Mouse (Mus musculus) CH12.LX (cell line): ENCODE results near the gene Zscan10. TPM values are rescaled to one million over a fixed set of nuclear protein-coding genes. Genes with fewer than 3 reads are reported as not detected.

Source experiments
- DNase-seq: peaks from one replicate; pipeline ENCODE4 v3.0.0-alpha.2; 2013; ENCODE audit errors: extremely low read depth
- H3K27ac ChIP-seq: 2 replicates; pipeline ENCODE4 v1.5.1; 2012; ENCODE audit warnings: low read depth, mild to moderate bottlenecking, control low read depth, moderate library complexity; ENCODE audit not compliant: insufficient read depth
- H3K27me3 ChIP-seq: replicated peaks from 2 replicates; pipeline ENCODE3; 2012; ENCODE audit warnings: inconsistent platforms
- H3K36me3 ChIP-seq, 2 experiments: replicated peaks in 1 of 2; 2 replicates each; pipeline versions ENCODE3 to v1.6.1; 2012; ENCODE audit warnings: inconsistent platforms in 1 of 2, low read length in 1 of 2, mild to moderate bottlenecking in 1 of 2, mixed read lengths in 1 of 2, moderate library complexity in 1 of 2; ENCODE audit not compliant: control insufficient read depth in 1 of 2, insufficient read depth in 1 of 2
- H3K4me1 ChIP-seq, 2 experiments: 2 replicates each; pipeline ENCODE4 v1.6.1; 2012; ENCODE audit warnings: inconsistent platforms in 1 of 2, moderate library complexity in 1 of 2; ENCODE audit not compliant: insufficient read depth in 2 of 2, control insufficient read depth in 1 of 2
- H3K4me2 ChIP-seq: 2 replicates; pipeline ENCODE4 v1.6.1; 2012; ENCODE audit warnings: low read depth, mild to moderate bottlenecking, control low read depth; ENCODE audit not compliant: poor library complexity, insufficient read depth, severe bottlenecking
- H3K4me3 ChIP-seq, 3 experiments: fragments of 150-350 bp in 1 of 3; sonication (generic) in 1 of 3; replicated peaks in 1 of 3; 2 replicates each; pipeline versions ENCODE3 to v1.5.1; 2011 to 2012; ENCODE audit warnings: low read depth in 2 of 3, low read length in 2 of 3, mild to moderate bottlenecking in 2 of 3, moderate library complexity in 2 of 3, control low read depth in 1 of 3, improper control_type of control experiment in 1 of 3, inconsistent platforms in 1 of 3, mixed read lengths in 1 of 3; ENCODE audit not compliant: poor library complexity in 1 of 3
- H3K79me2 ChIP-seq: replicated peaks from 2 replicates; pipeline ENCODE4 v1.6.1; 2012; ENCODE audit warnings: mild to moderate bottlenecking, moderate library complexity; ENCODE audit not compliant: control insufficient read depth, poor library complexity, insufficient read depth, severe bottlenecking; ENCODE audit errors: extremely low read depth
- H3K9ac ChIP-seq: 2 replicates; pipeline ENCODE4 v1.6.1; 2012; ENCODE audit warnings: low read depth, mild to moderate bottlenecking, control low read depth, moderate library complexity; ENCODE audit not compliant: insufficient read depth
- H3K9me3 ChIP-seq: replicated peaks from 2 replicates; pipeline ENCODE3; 2012; ENCODE audit warnings: low read length, inconsistent platforms, mixed read lengths
- BHLHE40 ChIP-seq: IDR thresholded peaks from 2 replicates; pipeline ENCODE4 v1.6.1; 2011; ENCODE audit warnings: mild to moderate bottlenecking, low read depth, low read length, improper control_type of control experiment
- CHD1 ChIP-seq: IDR thresholded peaks from 2 replicates; pipeline ENCODE4 v1.6.1; 2012; ENCODE audit warnings: low read depth, low read length, improper control_type of control experiment, inconsistent platforms
- CTCF ChIP-seq, 2 experiments: IDR thresholded peaks in 1 of 2; conservative IDR thresholded peaks in 1 of 2; 2 replicates each; pipeline ENCODE4 v1.5.1; 2011 to 2012; ENCODE audit warnings: low read depth in 2 of 2, low read length in 2 of 2, improper control_type of control experiment in 1 of 2, inconsistent platforms in 1 of 2, mild to moderate bottlenecking in 1 of 2, moderate library complexity in 1 of 2
- E2F4 ChIP-seq: IDR thresholded peaks from 2 replicates; pipeline ENCODE4 v1.6.1; 2011; ENCODE audit warnings: low read depth, low read length, improper control_type of control experiment; ENCODE audit not compliant: insufficient replicate concordance
- ELF1 ChIP-seq: IDR thresholded peaks from 2 replicates; pipeline ENCODE4 v1.6.1; 2014; ENCODE audit warnings: low read depth, mild to moderate bottlenecking, inconsistent platforms, low read length, improper control_type of control experiment
- EP300 ChIP-seq: IDR thresholded peaks from 2 replicates; pipeline ENCODE4 v1.6.1; 2011; ENCODE audit warnings: low read length, improper control_type of control experiment
- ETS1 ChIP-seq: conservative IDR thresholded peaks from 2 replicates; pipeline ENCODE4 v1.6.1; 2012; ENCODE audit warnings: low read depth, mild to moderate bottlenecking, inconsistent platforms, low read length, improper control_type of control experiment, moderate library complexity
- GABPA ChIP-seq: IDR thresholded peaks from 2 replicates; pipeline ENCODE4 v1.6.1; 2012; ENCODE audit warnings: low read depth, low read length, improper control_type of control experiment, inconsistent platforms; ENCODE audit not compliant: insufficient replicate concordance
- HCFC1 ChIP-seq: IDR thresholded peaks from 2 replicates; pipeline ENCODE4 v1.6.1; 2012; ENCODE audit warnings: low read depth, mild to moderate bottlenecking, inconsistent platforms, low read length, improper control_type of control experiment
- IRF4 ChIP-seq: IDR thresholded peaks from 2 replicates; pipeline ENCODE4 v1.6.1; 2014; ENCODE audit warnings: low read depth, mild to moderate bottlenecking, inconsistent platforms, low read length, improper control_type of control experiment
- KAT2A ChIP-seq: IDR thresholded peaks from 2 replicates; pipeline ENCODE4 v1.6.1; 2012; ENCODE audit warnings: low read length, improper control_type of control experiment, inconsistent platforms; ENCODE audit not compliant: insufficient replicate concordance
- MAX ChIP-seq: IDR thresholded peaks from 2 replicates; pipeline ENCODE4 v1.6.1; 2011; ENCODE audit warnings: low read length, improper control_type of control experiment
- MAZ ChIP-seq: IDR thresholded peaks from 2 replicates; pipeline ENCODE4 v1.6.1; 2012; ENCODE audit warnings: low read depth, mild to moderate bottlenecking, inconsistent platforms, low read length, improper control_type of control experiment, moderate library complexity
- MEF2A ChIP-seq: IDR thresholded peaks from 2 replicates; pipeline ENCODE4 v1.6.1; 2014; ENCODE audit warnings: low read depth, mild to moderate bottlenecking, inconsistent platforms, low read length, improper control_type of control experiment, borderline replicate concordance
- MXI1 ChIP-seq: IDR thresholded peaks from 2 replicates; pipeline ENCODE4 v1.6.1; 2011; ENCODE audit warnings: mild to moderate bottlenecking, low read depth, low read length, improper control_type of control experiment
- MYC ChIP-seq: IDR thresholded peaks from 2 replicates; pipeline ENCODE4 v1.6.1; 2011; ENCODE audit warnings: low read depth, mild to moderate bottlenecking, improper control_type of control experiment, low read length
- NELFE ChIP-seq: IDR thresholded peaks from 2 replicates; pipeline ENCODE4 v1.6.1; 2011; ENCODE audit warnings: low read depth, low read length, improper control_type of control experiment
- NRF1 ChIP-seq: IDR thresholded peaks from 2 replicates; pipeline ENCODE4 v1.6.1; 2014; ENCODE audit warnings: low read depth, mild to moderate bottlenecking, inconsistent platforms, low read length, improper control_type of control experiment, moderate library complexity
- POLR2AphosphoS2 ChIP-seq: IDR thresholded peaks from 2 replicates; pipeline ENCODE4 v1.6.1; 2011; ENCODE audit warnings: low read depth, low read length, improper control_type of control experiment
- RAD21 ChIP-seq: IDR thresholded peaks from 2 replicates; pipeline ENCODE4 v1.6.1; 2011; ENCODE audit warnings: low read depth, mild to moderate bottlenecking, low read length, improper control_type of control experiment, moderate library complexity
- SIN3A ChIP-seq: IDR thresholded peaks from 2 replicates; pipeline ENCODE4 v1.6.1; 2012; ENCODE audit warnings: low read length, improper control_type of control experiment, inconsistent platforms
- SMC3 ChIP-seq: IDR thresholded peaks from 2 replicates; pipeline ENCODE4 v1.6.1; 2011; ENCODE audit warnings: low read depth, low read length, improper control_type of control experiment
- TBP ChIP-seq: conservative IDR thresholded peaks from 2 replicates; pipeline ENCODE4 v1.6.1; 2011; ENCODE audit warnings: low read depth, low read length, improper control_type of control experiment
- TCF12 ChIP-seq: IDR thresholded peaks from 2 replicates; pipeline ENCODE4 v1.6.1; 2014; ENCODE audit warnings: low read depth, mild to moderate bottlenecking, inconsistent platforms, low read length, improper control_type of control experiment
- UBTF ChIP-seq: IDR thresholded peaks from 2 replicates; pipeline ENCODE4 v1.6.1; 2012; ENCODE audit warnings: low read depth, mild to moderate bottlenecking, inconsistent platforms, low read length, improper control_type of control experiment, moderate library complexity
- USF1 ChIP-seq: IDR thresholded peaks from 2 replicates; pipeline ENCODE4 v1.6.1; 2014; ENCODE audit warnings: low read depth, mild to moderate bottlenecking, inconsistent platforms, low read length, improper control_type of control experiment
- USF2 ChIP-seq: conservative IDR thresholded peaks from 2 replicates; pipeline ENCODE4 v1.6.1; 2011; ENCODE audit warnings: low read depth, low read length, improper control_type of control experiment
- ZC3H11A ChIP-seq: IDR thresholded peaks from 2 replicates; pipeline ENCODE4 v1.6.1; 2012; ENCODE audit warnings: low read depth, mild to moderate bottlenecking, inconsistent platforms, low read length, improper control_type of control experiment
- ZMIZ1 ChIP-seq: IDR thresholded peaks from 2 replicates; pipeline ENCODE4 v1.6.1; 2012; ENCODE audit warnings: low read depth, mild to moderate bottlenecking, inconsistent platforms, low read length, improper control_type of control experiment
- ZNF384 ChIP-seq: IDR thresholded peaks from 2 replicates; pipeline ENCODE4 v1.6.1; 2012; ENCODE audit warnings: low read depth, low read length, improper control_type of control experiment, inconsistent platforms
- dilution Hi-C: fragments of 300-500 bp; cut with MboI; formaldehyde crosslinking; loops from 2 replicates; pipeline ENCODE4 v1.14.3; 2020; ENCODE audit warnings: low sequenced_read_pairs; ENCODE audit not compliant: extremely low pct_unique_long_range_greater_than_20kb, extremely low pct_ligation_motif_present
- in situ Hi-C: fragments of 300-500 bp; cut with MboI; formaldehyde crosslinking; loops from 3 replicates; pipeline ENCODE4 v1.14.3; 2019; ENCODE audit warnings: low sequenced_read_pairs, low pct_ligation_motif_present, low pct_unique_long_range_greater_than_20kb, mixed read lengths
- polyA plus RNA-seq: library from polyadenylated mRNA; unstranded; fragments of >175 nt; gene quantifications from 2 replicates; pipeline ENCODE4 v1.2.1, GENCODE M21; 2012; ENCODE audit warnings: low read depth; ENCODE audit not compliant: insufficient read length
- total RNA-seq, 2 experiments: library from RNA; depleted of rRNA; stranded (reverse); fragments of 300-350 nt in 1 of 2; fragments of >200 nt in 1 of 2; gene quantifications; 2 replicates each; pipeline ENCODE4 v1.2.3; 2012 to 2014

The Zscan10 gene
- total and polyA plus RNA-seq, 3 experiments = not detected

DNA sequence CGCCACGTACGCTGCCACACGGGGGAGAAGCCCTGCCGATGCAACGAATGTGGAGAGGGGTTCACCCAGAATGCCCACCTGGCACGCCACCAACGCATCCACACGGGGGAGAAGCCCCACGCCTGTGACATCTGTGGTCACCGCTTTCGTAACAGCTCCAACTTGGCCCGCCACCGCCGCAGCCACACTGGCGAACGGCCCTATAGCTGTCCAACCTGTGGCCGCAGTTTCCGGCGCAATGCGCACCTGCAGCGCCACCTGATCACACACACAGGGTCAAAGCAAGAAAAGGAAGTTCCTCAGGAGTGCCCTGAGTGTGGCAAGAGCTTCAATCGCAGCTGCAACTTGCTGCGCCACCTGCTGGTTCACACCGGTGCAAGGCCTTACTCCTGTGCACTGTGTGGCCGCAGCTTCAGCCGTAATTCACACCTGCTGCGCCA, 9.7 kb downstream of the Zscan10 start:
- in situ Hi-C loops (no loop called here), dilution Hi-C loops (no loop called here)
- Histone ChIP-seq H3K9ac (no peak overlapping the region), H3K36me3 (no peaks in the 10 kb centered on the region), H3K4me3 (peak overlapping the region in 1 of 3 experiments; percentile 41), H3K79me2 (no peaks in the 10 kb centered on the region), H3K9me3 (no peaks in the 10 kb centered on the region), H3K4me1 (peaks cover 7 to 10% of the 10 kb centered on the region in 2 experiments), H3K4me2 (peak overlapping the region; percentile 57), H3K27me3 (peaks cover 81% of the 10 kb centered on the region), H3K27ac (no peak overlapping the region)
- DNase-seq = peak; percentile 81
- peak; percentile 14; the same call in 1 of the 2 replicates for TF ChIP-seq USF1
- peak; percentile 89 for TF ChIP-seq SMC3
- peak; percentile 50; the same call in 1 of the 2 replicates for TF ChIP-seq ETS1
- TF ChIP-seq MAZ = no peak
- no peak for TF ChIP-seq NRF1
- TF ChIP-seq EP300 = peak; percentile 57
- TF ChIP-seq UBTF = no peak
- no peak for TF ChIP-seq MXI1
- TF ChIP-seq HCFC1 = peak; percentile 40
- TF ChIP-seq SIN3A = no peak
- peak; percentile 47; the same call in 1 of the 2 replicates for TF ChIP-seq IRF4
- TF ChIP-seq MYC = peak; percentile 62; the same call in 1 of the 2 replicates
- peak; percentile 73 for TF ChIP-seq RAD21
- TF ChIP-seq TCF12 = peak; percentile 94
- TF ChIP-seq MAX = peak; percentile 60; the same call in 1 of the 2 replicates
- TF ChIP-seq BHLHE40 = peak; percentile 76
- peak; percentile 18; the same call in 1 of the 2 replicates for TF ChIP-seq ZC3H11A
- TF ChIP-seq E2F4 = no peak
- peak; percentile 44 to 91; a peak in 2 of 4 replicates for TF ChIP-seq CTCF (conservative IDR thresholded peaks at IDR 0.05 in 1 of 2, IDR thresholded peaks at IDR 0.05 in 1 of 2; ENCODE audit: low read depth in 2 of 2, low read length in 2 of 2)
- 0 out of 2 replicates have a peak, but pooled peaks have one; percentile 28 for TF ChIP-seq MEF2A
- TF ChIP-seq ELF1 = peak; percentile 67; the same call in 1 of the 2 replicates

- TF ChIP-seq POLR2AphosphoS2 (no peak), KAT2A (no peak), ZNF384 (no peak), GABPA (no peak), ZC3H11A (no peak), E2F4 (no peak), BHLHE40 (no peak), MAX (no peak), HCFC1 (no peak), MEF2A (no peak), ZMIZ1 (no peak), EP300 (no peak), CHD1 (no peak), TCF12 (no peak), ETS1 (no peak), USF2 (no peak), NRF1 (no peak), NELFE (no peak), IRF4 (no peak), TBP (no peak)
- TF ChIP-seq, all 38 proteins: peak for 0
- dilution Hi-C loops = no loop called here
Measured at GRCm38 (mm10) chr17:23617087-23617486, 16.4 kb downstream of the Zscan10 start.

More at GRCm38 (mm10) chr17:23617087-23617486, 16.4 kb downstream of the Zscan10 start:
- Histone ChIP-seq H3K36me3 (no peaks in the 10 kb centered on the region), H3K4me3 (no peak overlapping the region), H3K79me2 (no peaks in the 10 kb centered on the region), H3K9ac (no peak overlapping the region), H3K4me1 (0 out of 4 replicates have a peak, but pooled peaks cover 0 to 2% of the 10 kb centered on the region in 2 experiments), H3K9me3 (no peaks in the 10 kb centered on the region), H3K4me2 (no peak overlapping the region), H3K27ac (no peak overlapping the region), H3K27me3 (peaks cover 80% of the 10 kb centered on the region)
- DNase-seq = no peak
- in situ Hi-C loops = no loop called here
